Mouse (Mus musculus) inflammation-experienced regulatory T-cells, adult 6 months (primary cell): ENCODE measurements around the gene Sigmar1. TPM values are rescaled to one million over a fixed set of nuclear protein-coding genes. Genes with fewer than 3 reads are reported as not detected.

Experiments
- ATAC-seq: one replicate; pipeline ENCODE4 v1.8.0; 2017
- polyA plus RNA-seq, 3 experiments: library from polyadenylated mRNA; unstranded; fragments of 100-300 nt; shearing (Covaris generic); gene quantifications; one replicate each; pipeline ENCODE4 v1.2.1; 2017

Gene Sigmar1
- polyA plus RNA-seq, 3 experiments from 2014 or later, result 31.8 to 42.9 (median 34.1) TPM

DNA sequence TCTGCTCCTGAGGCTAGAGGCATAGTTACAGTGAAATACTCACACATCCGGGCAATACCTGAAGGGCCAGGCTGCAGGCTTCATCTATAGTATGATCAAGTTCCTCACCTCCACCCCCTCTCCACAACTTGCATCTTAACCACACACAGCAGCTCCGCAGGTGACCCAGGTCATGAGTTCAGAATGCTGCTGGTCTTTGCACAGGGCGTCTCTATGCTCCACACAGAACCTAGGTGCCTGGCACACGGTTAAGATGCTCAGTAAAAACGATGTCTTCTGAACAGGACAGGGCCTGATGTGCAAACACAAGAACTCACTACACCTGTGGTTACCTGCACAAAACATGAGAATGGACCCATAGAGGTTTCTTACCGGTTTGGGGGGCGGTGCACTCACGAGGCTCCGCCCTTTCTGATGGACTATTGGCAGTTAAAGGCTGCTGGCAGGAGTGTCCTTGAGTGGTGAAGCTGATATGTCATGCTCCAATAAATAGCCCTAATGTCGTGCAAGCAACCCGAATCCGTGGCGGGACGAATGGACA is 1.1 kb downstream of the Sigmar1 start, which contains the start of gene Galt:
TSS of gene Galt (plus strand) at position 432 of the 541 bp plus-strand sequence.
- peak; percentile 53 for ATAC-seq

- ATAC-seq, result no peak
Measured at GRCm38 (mm10) chr4:41745021-41745420, 10.9 kb downstream of the Sigmar1 start.

DNA sequence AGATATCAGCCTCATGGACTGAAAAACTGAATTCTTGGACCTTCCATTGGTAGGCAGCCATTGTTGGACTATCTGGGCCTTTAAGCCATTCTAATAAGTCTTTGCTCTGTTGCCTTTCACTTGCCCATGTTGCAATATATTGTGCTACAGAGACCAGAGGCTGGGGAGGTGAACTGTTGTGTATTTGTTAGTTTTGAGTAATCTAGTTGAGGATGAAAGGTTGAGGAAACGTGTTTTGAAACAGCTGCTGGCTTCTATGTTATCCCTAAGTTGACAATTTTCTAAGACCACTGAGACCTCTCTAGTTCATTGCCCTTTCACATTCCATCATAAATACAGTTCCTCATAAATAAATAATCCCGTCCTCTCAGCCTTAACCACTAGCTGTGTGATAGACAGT is 11.8 kb downstream of the Sigmar1 start:
- no peak for ATAC-seq

DNA sequence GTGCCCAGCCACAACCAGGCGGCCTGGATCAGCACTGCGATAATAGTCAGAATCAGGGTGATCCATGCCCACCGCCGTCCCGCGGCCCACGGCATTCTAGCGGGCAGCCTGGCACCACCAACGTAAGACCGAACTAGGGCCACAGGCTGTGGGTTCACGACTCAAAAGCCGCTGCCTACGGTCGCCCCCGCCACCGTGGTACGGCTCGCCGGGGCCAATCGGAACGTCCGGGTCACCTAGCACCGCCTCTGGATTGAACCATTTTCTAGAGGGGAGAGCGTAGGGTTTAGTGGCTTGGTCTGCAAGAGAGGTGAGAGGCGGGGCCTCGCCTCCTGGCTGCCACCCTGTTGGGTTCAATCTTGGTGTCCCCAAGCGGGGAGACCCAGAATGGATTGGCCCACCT is 14.8 kb downstream of the Sigmar1 start:
- peak; percentile 92 for ATAC-seq

- ATAC-seq, result peak; percentile 58
Measured at GRCm38 (mm10) chr4:41740380-41741157, 15.4 kb downstream of the Sigmar1 start.

GRCm38 (mm10) chr4:41739260-41739659 is 16.7 kb downstream of the Sigmar1 start:
- ATAC-seq, result no peak

GRCm38 (mm10) chr4:41738256-41738603 is 17.7 kb downstream of the Sigmar1 start:
- no peak for ATAC-seq

GRCm38 (mm10) chr4:41737602-41738255 is 18.2 kb downstream of the Sigmar1 start:
- ATAC-seq, result peak; percentile 60

DNA sequence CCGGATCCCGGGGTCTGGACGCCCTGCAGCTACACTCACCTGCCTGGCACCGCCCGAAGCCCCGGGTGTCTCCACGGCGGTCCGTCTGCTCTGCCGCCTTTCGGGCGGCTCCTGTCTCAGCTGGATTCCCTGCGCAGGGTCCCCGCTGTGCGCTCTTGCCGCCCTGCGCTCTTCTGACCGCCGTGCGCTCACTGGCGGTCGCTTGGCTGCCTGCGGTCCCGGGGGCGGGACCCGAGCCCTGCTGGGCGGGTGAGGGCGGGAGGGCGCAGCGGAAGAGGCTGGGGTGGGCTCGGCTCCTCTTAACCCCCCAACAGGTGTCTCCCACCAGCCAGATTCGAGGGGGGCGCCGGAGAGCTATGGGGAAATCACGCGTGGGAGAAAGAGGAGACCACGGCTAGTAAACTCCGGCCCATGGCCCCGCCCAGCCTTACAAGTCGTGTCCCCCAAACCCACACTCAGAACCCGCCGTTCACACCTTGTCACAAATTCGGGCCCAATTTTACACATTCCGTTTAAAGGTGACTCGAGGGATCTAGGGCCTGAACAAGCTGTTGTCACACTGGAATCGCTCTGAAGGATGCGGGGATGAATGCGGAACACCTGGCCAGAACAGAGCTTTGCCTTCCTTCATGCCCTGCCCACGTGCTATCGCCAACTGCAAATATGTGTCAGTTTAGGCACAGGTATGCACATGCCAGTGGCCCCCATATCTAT is 24.7 kb downstream of the Sigmar1 start, which contains the start of gene Arid3c:
TSS of gene Arid3c (minus strand) at position 91 of the 714 bp plus-strand sequence.
- ATAC-seq, result peak; percentile 35

DNA sequence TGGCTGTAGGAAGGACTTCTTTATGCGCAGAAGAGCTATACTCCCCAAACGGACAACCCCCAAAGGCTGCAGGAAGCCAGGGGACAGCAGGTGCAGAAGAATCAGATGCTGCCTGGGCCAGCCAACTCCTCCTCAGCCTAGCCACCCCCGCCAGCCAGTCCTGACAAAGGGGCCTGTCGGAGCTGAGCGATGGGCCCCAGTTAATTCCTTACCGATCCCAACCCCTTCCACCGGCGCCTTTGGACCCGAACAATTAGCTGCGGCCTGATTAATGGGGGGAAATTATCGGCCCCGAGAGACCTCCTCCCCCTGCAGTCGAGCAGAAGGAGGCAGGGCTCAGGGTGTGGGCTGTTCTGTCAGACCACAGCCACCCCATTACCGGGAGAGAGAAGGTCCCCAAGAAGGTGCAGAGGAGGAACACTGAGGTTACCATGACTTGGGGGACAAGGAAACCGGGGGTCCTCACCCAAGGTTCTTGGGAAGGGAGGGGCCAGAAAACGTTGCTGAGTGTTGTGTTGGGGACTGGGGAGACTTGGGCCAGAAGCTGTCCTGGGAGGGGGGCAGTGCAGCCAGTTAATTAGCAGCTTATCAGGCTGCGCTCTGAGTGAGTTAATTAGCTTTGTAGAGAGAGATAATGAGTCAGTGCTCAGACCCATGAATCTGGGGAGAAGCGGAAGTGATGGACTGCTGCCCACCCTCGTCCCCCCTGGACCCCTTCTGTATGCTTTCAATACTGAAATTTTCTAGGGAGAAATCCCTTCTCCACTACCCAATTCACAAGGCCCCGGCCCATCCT is 28.9 kb downstream of the Sigmar1 start:
- no peak for ATAC-seq

DNA sequence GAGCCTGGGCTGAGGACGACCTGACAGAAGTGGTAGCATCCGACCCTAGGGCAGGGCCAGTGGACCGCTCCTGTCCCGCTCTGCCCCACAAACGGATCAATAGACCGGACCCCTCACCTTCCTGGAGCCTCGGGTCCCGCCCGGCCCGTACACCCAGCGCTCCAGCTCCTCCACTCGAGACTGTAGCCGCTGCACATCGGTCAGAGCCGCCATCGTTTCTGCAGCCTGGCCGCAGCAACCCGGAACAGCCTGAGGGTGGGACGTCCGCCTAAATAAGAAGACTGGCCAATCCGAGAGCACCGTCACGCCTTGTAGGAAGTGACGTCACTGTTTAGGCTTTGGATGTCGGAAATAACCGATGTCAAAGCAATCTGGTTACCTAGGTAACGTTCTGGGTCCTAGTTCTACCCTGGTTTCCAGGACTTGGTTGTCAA is 33.0 kb downstream of the Sigmar1 start, which contains the start of gene Dctn3:
TSS of gene Dctn3 (minus strand) at position 253 of the 434 bp plus-strand sequence.
- ATAC-seq, result peak; percentile 100

GRCm38 (mm10) chr4:41716834-41717233 is 39.1 kb downstream of the Sigmar1 start:
- ATAC-seq, result no peak

- ATAC-seq, result no peak
Measured at GRCm38 (mm10) chr4:41715596-41715995, 40.4 kb downstream of the Sigmar1 start.

DNA sequence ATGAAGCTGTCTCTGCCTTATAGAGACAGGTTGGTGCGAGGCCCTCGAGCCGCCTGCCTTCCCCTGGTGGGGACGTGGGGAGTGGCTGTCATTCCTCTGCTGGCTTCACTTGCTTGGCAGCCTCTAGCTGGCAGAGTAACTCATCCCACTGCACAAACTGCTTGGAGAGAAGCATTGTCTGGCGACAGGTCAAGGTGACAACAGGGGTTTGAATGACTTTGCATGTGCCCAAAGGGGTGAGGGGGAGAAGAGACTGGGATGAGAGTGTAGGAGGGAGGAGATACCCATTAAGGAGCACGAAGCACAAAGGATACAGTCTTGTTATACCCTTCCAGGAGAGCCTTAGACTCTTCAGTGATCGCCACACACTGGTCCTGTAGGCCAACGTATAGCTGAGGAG is 40.9 kb downstream of the Sigmar1 start:
- ATAC-seq, result no peak

- peak; percentile 50 for ATAC-seq
Measured at GRCm38 (mm10) chr4:41714276-41714675, 41.7 kb downstream of the Sigmar1 start.

DNA sequence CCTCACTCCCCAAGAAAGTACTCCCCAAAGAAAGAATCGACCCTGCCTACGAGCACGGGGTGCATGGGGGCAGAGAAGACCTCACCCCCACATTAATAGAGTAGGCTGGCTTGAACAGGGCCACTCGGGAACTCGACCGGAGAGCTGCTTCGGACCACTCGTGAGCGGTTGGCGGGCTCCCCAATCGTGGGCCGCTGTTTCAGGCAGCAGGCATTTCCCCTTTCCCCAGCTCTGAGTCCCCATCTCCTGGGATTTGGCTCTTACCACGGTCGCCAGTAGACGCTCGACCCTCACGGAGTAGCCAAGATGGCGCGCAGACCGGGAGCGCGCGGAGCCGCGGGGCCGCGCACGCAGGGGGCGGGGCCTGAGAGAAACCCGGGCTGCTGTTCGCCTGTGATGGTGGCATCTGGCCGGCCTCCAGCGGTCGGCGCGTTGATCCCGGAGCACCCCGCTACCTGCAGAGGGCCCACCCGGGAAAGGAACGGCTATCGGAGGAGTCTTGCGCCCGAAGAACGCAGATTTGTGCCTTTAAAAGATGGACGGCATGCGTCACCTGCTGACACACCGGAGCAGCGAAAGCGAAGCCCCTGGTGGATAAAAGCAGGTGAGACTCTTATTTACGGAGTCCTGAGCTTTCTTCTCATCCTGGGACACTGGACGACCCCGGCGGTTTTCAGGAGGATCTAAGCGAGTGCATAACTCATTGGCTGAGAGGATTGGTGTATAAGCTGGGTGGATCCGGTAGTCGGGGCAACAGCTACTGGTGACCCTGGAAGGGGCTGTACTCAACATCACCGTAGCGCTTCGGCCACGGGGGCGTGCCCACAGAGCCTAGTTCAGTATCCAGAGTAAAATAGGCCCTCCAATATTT is 42.5 kb downstream of the Sigmar1 start, which contains the start of gene Rpp25l:
TSS of gene Rpp25l (minus strand) at position 338 of the 871 bp plus-strand sequence.
- ATAC-seq, result peak; percentile 85

DNA sequence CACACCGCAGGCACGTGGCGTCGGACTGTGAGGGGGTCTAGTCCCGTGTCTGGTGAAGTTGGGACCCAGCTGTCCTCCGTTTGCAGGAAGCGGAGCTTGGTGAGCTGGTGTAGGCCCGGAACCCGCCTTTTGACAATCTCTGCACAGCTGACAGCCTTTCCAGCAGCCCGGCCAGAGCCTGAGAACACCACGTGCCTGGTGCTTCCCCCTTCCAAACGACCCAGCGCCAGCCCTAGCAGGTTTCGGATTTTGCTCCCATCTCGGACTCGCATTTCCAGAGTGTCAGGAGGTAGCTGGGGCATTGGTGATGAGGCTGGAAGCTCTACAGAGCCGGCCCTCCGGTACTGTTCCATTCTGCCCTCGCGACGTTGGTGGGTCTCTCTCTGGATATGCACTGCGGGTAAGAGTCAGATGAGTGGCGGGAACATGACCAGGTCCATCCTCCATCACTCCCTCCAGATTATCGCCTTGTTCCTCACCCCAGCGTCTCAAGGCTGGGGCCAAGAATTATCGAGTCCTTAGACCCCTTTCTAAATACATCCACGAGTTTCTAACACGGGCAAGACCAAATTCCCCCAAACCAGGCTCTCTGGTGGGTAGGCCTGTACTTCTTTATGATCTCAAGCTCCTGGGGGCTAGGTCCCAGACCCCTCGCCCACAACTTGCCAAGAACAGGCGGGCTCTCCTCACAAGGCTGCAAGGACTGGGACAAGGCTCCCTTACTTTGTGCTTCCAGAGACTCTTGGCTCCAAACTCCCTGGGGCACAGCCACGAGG is 43.3 kb downstream of the Sigmar1 start:
- ATAC-seq, result peak; percentile 3

DNA sequence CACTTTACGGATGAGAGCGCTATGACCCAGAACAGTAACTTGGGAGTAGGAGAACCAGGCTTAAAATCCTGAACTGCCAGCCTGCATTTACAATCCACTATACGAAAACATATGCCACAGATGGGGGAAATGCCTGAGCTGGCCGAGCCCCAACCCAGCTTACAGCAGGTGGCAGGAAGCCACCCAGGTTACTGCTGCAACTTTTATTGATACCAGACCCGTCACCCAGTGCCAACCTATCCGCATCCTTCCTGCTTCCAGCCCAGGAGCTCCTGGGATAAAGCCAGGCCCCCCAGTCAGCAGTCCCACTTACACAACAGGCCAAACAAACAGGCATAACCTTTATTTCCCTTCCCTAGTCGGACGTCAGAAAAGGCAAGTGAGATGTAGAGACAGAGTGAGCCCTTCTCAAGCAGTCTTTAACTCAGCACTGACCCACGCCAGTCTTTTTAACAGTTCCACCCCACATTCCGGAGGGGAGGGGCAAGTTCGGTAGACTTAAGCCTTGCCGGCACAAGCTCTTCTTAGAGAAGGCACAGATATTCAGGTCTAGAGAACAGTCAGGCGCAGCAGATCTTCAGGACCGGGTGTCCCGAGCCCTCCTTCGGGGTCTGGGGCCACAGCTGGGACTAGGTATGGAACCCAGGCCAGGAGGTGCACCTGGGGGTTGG is 44.1 kb downstream of the Sigmar1 start:
- ATAC-seq, result no peak

DNA sequence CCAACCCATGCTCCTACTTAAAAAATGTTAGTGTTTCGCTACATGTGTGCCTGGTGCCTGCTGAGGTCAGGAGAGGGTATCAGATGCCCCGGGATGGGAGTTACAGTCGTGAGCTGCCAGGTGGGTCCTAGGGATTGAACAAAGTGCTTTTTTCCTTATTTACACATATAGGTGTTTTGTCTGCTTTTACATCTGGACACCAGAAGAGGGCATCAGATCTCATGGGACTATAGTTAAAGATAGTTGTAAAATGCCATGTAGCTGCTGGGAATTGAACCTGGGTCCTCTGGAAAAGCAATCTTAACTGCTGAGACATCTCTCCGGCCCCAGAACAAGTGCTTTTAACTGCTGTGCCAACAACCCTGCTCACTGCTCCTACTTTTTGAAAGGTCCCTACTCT is 45.7 kb downstream of the Sigmar1 start:
- ATAC-seq, result no peak
